Mouse (Mus musculus): ENCODE data around the gene Abca9. TPM values are rescaled to one million over a fixed set of nuclear protein-coding genes. Genes with fewer than 3 reads are reported as not detected.

Abca9 gene
- polyA plus RNA-seq, 1 experiment: 2.6 TPM

GRCm38 (mm10) chr11:110165822-110166221, 2.2 kb downstream of the Abca9 start:
- Histone ChIP-seq H3K27me3 (replicated peaks; ENCODE audit: control insufficient read depth, insufficient read depth, low read length) (no peaks in the 10 kb centered on the region), H3K4me3 (ENCODE audit: insufficient read depth, low read depth, low read length) (no peak overlapping the region), H3K36me3 (ENCODE audit: control insufficient read depth, insufficient read depth, low read length) (no peaks in the 10 kb centered on the region), H3K4me1 (ENCODE audit: control insufficient read depth, insufficient read depth, low read length) (no peaks in the 10 kb centered on the region), H3K27ac (ENCODE audit: insufficient read depth, low read depth, low read length) (peak overlapping the region; percentile 56; the same call in 1 of the 2 replicates)
- peak; percentile 28 for DNase-seq
- WGBS: 20% methylated on average over 3 of the region's 3 CpGs
- TF ChIP-seq CTCF (conservative IDR thresholded peaks at IDR 0.05; ENCODE audit: insufficient read depth, insufficient read length, low read depth, low read length) (no peak), POLR2A (IDR thresholded peaks at IDR 0.05; ENCODE audit: low read depth, low read length) (no peak)

- Histone ChIP-seq H3K4me1 (ENCODE audit: control insufficient read depth, insufficient read depth, low read length) (no peaks in the 10 kb centered on the region), H3K36me3 (ENCODE audit: control insufficient read depth, insufficient read depth, low read length) (no peaks in the 10 kb centered on the region), H3K27me3 (replicated peaks; ENCODE audit: control insufficient read depth, insufficient read depth, low read length) (no peaks in the 10 kb centered on the region), H3K27ac (ENCODE audit: insufficient read depth, low read depth, low read length) (peak overlapping the region; percentile 56; the same call in 1 of the 2 replicates), H3K4me3 (ENCODE audit: insufficient read depth, low read depth, low read length) (no peak overlapping the region)
- DNase-seq: no peak
- TF ChIP-seq CTCF (conservative IDR thresholded peaks at IDR 0.05; ENCODE audit: insufficient read depth, insufficient read length, low read depth, low read length) (no peak), POLR2A (IDR thresholded peaks at IDR 0.05; ENCODE audit: low read depth, low read length) (no peak)
Observed at GRCm38 (mm10) chr11:110165409-110165808, 2.6 kb downstream of the Abca9 start.

GRCm38 (mm10) chr11:110157059-110157458, 10.9 kb downstream of the Abca9 start:
- Histone ChIP-seq H3K36me3 (ENCODE audit: control insufficient read depth, insufficient read depth, low read length) (no peaks in the 10 kb centered on the region), H3K4me3 (ENCODE audit: insufficient read depth, low read depth, low read length) (no peak overlapping the region), H3K27ac (ENCODE audit: insufficient read depth, low read depth, low read length) (no peak overlapping the region), H3K27me3 (replicated peaks; ENCODE audit: control insufficient read depth, insufficient read depth, low read length) (no peaks in the 10 kb centered on the region), H3K4me1 (ENCODE audit: control insufficient read depth, insufficient read depth, low read length) (no peaks in the 10 kb centered on the region)
- 65% methylated on average over 6 of the region's 6 CpGs for WGBS
- TF ChIP-seq CTCF (conservative IDR thresholded peaks at IDR 0.05; ENCODE audit: insufficient read depth, insufficient read length, low read depth, low read length) (no peak), POLR2A (IDR thresholded peaks at IDR 0.05; ENCODE audit: low read depth, low read length) (no peak)
- no peak for DNase-seq

GRCm38 (mm10) chr11:110155985-110156384, 12.0 kb downstream of the Abca9 start:
- no peak overlapping the region for H3K4me3 ChIP-seq (ENCODE audit: insufficient read depth, low read depth, low read length)
- no peak for DNase-seq
- no peaks in the 10 kb centered on the region for H3K36me3 ChIP-seq (ENCODE audit: control insufficient read depth, insufficient read depth, low read length)
- no peaks in the 10 kb centered on the region for H3K27me3 ChIP-seq (replicated peaks; ENCODE audit: control insufficient read depth, insufficient read depth, low read length)
- no peaks in the 10 kb centered on the region for H3K4me1 ChIP-seq (ENCODE audit: control insufficient read depth, insufficient read depth, low read length)
- TF ChIP-seq POLR2A (IDR thresholded peaks at IDR 0.05; ENCODE audit: low read depth, low read length) (no peak), CTCF (conservative IDR thresholded peaks at IDR 0.05; ENCODE audit: insufficient read depth, insufficient read length, low read depth, low read length) (no peak)
- no peak overlapping the region for H3K27ac ChIP-seq (ENCODE audit: insufficient read depth, low read depth, low read length)
- WGBS: 95% methylated on average over 11 of the region's 11 CpGs

- no peak for TF ChIP-seq CTCF (conservative IDR thresholded peaks at IDR 0.05; ENCODE audit: insufficient read depth, insufficient read length, low read depth, low read length)
- TF ChIP-seq POLR2A (IDR thresholded peaks at IDR 0.05; ENCODE audit: low read depth, low read length): no peak
- DNase-seq: no peak
Observed at GRCm38 (mm10) chr11:110147640-110148039, 20.4 kb downstream of the Abca9 start.

GRCm38 (mm10) chr11:110145421-110145820, 22.6 kb downstream of the Abca9 start:
- no peaks in the 10 kb centered on the region for H3K27me3 ChIP-seq (replicated peaks; ENCODE audit: control insufficient read depth, insufficient read depth, low read length)
- H3K27ac ChIP-seq (ENCODE audit: insufficient read depth, low read depth, low read length): no peak overlapping the region
- peak; percentile 81 for DNase-seq
- no peaks in the 10 kb centered on the region; the same call in 1 of the 2 replicates for H3K4me1 ChIP-seq (ENCODE audit: control insufficient read depth, insufficient read depth, low read length)
- H3K36me3 ChIP-seq (ENCODE audit: control insufficient read depth, insufficient read depth, low read length): no peaks in the 10 kb centered on the region
- 51% methylated on average over 11 of the region's 11 CpGs for WGBS
- H3K4me3 ChIP-seq (ENCODE audit: insufficient read depth, low read depth, low read length): no peak overlapping the region
- TF ChIP-seq CTCF (conservative IDR thresholded peaks at IDR 0.05; ENCODE audit: insufficient read depth, insufficient read length, low read depth, low read length): no peak
- no peak for TF ChIP-seq POLR2A (IDR thresholded peaks at IDR 0.05; ENCODE audit: low read depth, low read length)

More at GRCm38 (mm10) chr11:110147640-110148039, 20.4 kb downstream of the Abca9 start:
- Histone ChIP-seq H3K27me3 (replicated peaks; ENCODE audit: control insufficient read depth, insufficient read depth, low read length) (no peaks in the 10 kb centered on the region), H3K36me3 (ENCODE audit: control insufficient read depth, insufficient read depth, low read length) (no peaks in the 10 kb centered on the region), H3K4me3 (ENCODE audit: insufficient read depth, low read depth, low read length) (no peak overlapping the region), H3K27ac (ENCODE audit: insufficient read depth, low read depth, low read length) (no peak overlapping the region), H3K4me1 (ENCODE audit: control insufficient read depth, insufficient read depth, low read length) (no peaks in the 10 kb centered on the region; the same call in 1 of the 2 replicates)
- 90% methylated on average over 5 of the region's 5 CpGs for WGBS

- DNase-seq: no peak
- Histone ChIP-seq H3K27ac (ENCODE audit: insufficient read depth, low read depth, low read length) (no peak overlapping the region), H3K4me1 (ENCODE audit: control insufficient read depth, insufficient read depth, low read length) (no peaks in the 10 kb centered on the region), H3K36me3 (ENCODE audit: control insufficient read depth, insufficient read depth, low read length) (no peaks in the 10 kb centered on the region), H3K27me3 (replicated peaks; ENCODE audit: control insufficient read depth, insufficient read depth, low read length) (no peaks in the 10 kb centered on the region), H3K4me3 (ENCODE audit: insufficient read depth, low read depth, low read length) (no peak overlapping the region)
- WGBS: 81% methylated on average over 5 of the region's 5 CpGs
- TF ChIP-seq CTCF (conservative IDR thresholded peaks at IDR 0.05; ENCODE audit: insufficient read depth, insufficient read length, low read depth, low read length): no peak
- TF ChIP-seq POLR2A (IDR thresholded peaks at IDR 0.05; ENCODE audit: low read depth, low read length): no peak
Observed at GRCm38 (mm10) chr11:110130760-110131159, 37.2 kb downstream of the Abca9 start.
